Mouse (Mus musculus) retina, adult 2 months (tissue): ENCODE data around the gene Calr4.

Experiments
- DNase-seq: peaks from one replicate; pipeline ENCODE4 v3.0.0-alpha.2; 2012; ENCODE audit warnings: low read depth, low spot score

The Calr4 gene

GRCm38 (mm10) chr4:109279689-109280458 lies 45.6 kb downstream of the Calr4 start, which contains the start of gene Eps15:
TSS of gene Eps15 (plus strand) at chr4:109280268.
- peak; percentile 74 for DNase-seq

DNA sequence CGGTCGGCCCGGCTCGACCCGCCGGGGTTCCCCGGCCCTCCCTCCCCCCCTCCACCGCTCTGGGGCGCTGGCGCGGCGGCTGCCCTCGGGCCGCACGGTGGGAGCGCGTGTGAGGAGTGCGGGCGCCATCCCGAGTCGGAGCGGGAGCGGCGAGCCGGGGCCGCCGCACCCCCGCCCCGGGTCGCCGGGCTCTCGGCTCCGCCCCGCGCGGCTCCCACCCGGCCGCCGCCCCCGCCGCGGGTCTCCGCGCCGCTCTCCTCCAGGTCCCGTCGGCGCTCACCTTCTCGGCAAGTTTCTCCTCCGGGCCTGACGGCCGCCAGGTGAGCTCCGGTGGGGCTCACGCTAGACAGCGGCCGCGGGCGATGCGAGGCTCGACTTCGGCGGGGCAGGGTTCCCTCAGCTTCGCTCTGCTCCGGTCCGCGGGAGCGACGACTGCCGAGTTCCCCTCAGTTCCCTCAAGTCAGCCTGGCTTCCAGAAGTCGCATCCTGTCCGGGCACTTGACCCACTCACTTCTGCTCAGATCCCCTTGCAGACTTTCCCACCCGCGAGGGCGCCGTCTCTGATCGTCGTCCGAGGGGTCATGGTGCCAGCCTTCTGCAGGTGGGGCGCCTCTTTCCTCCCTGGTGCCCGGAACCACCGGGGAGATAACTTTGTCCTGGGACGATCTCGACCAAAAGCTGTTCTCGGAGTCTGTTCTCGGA lies 46.3 kb downstream of the Calr4 start:
- no peak for DNase-seq

GRCm38 (mm10) chr4:109281161-109281560 lies 46.9 kb downstream of the Calr4 start:
- no peak for DNase-seq

GRCm38 (mm10) chr4:109281946-109282345 lies 47.7 kb downstream of the Calr4 start:
- no peak for DNase-seq

DNA sequence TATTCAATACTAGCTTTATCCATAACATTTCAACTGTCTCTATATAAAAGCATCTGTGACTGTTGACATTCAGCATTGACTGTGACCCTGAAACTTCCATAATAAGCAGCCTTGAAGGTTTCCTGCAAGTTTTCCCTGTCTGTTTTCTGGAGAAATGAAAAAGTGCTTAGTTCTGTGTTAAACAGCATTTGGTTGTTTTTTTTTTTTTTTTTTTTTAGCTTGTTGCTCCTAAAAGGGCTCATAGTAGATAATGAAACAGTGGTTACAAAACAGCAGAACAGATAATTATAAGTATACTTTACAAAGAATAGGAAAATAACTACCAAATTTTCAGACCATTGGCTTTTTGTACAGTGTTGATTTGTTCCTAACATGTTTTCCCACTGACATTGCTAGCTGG lies 60.3 kb downstream of the Calr4 start:
- no peak for DNase-seq

GRCm38 (mm10) chr4:109296510-109296909 lies 62.2 kb downstream of the Calr4 start:
- no peak for DNase-seq

DNA sequence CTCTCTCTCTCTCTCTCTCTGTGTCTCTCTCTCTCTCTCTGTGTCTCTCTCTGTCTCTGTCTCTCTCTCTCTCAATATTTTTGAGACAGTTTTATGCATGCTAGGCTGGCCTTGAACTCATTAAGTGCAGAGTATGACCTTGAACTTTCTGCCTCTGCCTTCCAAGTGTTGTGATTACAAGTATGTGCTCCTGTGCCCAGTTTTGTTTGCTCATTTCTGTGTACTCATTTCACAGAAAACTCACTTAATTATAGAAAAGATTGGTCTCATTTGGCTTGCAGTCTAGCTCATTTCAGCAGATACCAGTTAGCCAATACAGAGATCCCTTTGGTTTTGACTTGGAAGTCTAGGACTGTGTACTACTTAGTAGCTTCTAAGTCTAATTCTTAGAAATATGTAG lies 64.9 kb downstream of the Calr4 start:
- no peak for DNase-seq
